Mouse (Mus musculus): Measurements from ENCODE around the gene Dgkh.

The Dgkh gene

DNA sequence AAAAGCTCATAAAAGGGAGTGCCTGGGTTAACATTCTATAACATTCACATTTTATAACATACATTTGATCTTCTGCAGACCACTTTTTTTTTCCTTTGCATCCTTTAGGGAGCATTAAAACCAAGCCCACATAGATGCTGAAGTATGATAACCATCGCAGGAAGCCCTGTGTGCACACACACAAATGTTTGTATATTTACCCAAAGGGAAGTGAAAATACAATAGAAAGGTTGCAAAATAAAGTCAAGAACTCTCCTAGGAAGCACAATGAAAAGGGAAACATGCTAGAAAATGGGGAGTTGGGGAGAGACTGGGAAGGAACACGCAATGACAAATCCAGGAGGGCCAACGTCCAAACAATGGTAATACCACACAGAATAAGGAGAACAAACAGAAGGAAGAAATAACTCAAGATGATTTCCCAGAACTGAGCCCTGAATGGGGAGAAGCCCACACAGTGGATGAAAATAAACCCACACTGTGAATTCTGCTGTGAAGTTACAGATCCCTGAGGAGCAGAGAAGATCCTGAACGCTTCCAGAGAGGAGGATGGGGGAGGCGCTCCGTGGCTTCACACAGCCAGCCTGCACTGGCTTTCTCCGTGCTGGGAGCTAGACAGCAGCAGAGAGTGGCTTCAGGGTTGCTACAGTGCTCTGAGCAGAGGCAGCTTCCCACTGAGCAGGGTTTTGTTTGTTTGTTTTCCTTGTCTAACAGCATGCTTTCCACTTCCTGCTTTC, 54.6 kb downstream of the Dgkh start:
- peak; percentile 8 to 19 for DNase-seq (ENCODE audit: low spot score in 2 of 2)

DNA sequence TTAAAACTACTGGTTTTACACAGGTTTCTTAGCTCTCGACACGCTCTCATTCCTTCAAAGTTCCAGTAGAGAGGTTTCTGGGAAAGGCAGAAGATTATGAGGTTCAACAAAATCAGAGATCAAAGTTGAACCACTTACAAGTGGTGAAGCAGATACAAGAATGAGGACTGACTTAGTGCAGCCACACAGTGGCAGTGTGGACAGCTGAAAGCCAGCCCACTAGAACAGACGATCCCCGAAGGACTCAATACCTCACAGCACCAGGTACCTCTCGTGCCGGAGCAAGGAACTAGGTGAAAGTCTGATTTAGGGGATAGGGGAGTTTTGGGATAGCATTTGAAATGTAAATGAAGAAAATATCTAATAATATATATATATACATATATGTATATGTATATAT, 56.1 kb downstream of the Dgkh start:
- DNase-seq (ENCODE audit: low spot score in 2 of 2) = no peak

GRCm38 (mm10) chr14:78674606-78675005, 58.0 kb downstream of the Dgkh start:
- no peak for DNase-seq (ENCODE audit: low spot score in 2 of 2)

DNA sequence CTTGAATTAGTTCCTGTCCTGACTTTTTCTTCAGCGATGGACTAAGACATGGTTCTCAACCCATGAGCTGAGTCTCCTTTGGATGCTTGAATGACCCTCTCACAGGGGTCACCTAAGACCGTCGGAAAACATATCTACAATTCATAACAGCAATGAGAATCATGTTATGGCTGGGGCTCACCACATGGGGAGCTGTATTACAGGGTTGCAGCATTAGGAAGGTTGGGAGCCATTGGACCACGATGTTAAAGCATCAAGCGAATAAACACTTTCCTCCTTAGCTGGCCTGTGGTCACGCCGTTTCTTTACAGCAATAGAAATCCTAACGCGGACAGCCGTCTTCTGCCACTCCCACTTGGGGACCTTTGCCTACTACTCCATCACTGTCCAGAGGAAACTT, 62.6 kb downstream of the Dgkh start:
- no peak for DNase-seq (ENCODE audit: low spot score in 2 of 2)

DNA sequence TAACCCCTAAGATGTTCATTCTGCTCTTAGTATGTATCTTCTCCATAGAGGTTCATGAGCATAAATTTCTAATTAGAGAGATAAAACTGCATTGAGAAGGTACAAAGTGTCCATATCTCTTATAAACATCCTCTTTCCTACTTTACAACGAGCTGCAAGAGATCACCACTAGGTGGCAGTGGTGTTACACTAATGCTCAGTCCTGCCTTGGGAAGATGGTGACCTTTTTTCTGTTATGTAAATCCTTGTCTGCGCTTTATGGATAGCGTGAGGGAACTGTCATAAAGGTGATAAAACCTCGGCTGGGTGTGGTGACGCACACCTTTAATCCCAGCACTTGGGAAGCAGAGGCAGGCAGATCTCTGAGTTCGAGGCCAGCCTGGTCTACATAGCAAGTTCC, 64.3 kb downstream of the Dgkh start:
- peak; percentile 49 to 78 for DNase-seq (ENCODE audit: low spot score in 2 of 2)

DNA sequence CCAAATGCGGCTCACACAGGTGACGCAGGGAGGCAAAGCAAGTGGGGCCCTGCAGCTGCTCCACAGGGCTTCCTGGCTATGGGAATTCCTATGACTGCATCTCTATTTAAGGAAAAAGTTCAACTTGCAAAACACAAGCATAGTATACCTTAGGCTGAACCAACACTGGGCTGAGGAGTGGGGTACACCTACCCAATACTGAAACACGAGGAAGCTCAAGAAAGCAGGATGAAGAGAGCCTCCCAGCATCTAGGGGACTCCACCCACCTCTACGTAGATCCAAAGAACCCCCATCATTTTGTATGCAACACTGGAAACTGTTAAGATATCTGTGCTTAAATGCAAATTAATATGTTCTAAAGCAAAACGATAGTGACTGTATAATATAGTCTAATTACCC, 64.8 kb downstream of the Dgkh start:
- no peak for DNase-seq (ENCODE audit: low spot score in 2 of 2)

DNA sequence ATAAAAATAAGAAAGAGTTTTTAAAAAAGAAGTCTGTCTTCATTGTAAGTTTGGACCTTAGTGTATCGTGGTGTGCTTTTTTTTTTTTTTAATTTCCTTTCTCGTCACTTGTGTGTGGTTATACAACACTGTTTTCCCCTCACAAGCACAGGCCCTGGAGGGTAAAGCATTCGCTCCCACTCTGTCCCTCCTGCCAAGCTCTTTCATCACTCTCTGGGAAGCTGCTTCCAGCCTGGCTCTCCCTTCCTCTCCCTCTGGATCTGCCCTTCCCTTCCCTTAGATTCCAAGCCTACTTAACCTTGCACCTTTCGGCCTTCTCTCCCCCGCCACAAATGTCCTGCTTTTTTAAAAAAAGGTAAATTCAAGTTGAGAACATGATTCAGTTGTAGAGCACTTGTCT, 69.9 kb downstream of the Dgkh start:
- DNase-seq (ENCODE audit: low spot score in 2 of 2) = peak in 1 of 2 experiments; percentile 19

DNA sequence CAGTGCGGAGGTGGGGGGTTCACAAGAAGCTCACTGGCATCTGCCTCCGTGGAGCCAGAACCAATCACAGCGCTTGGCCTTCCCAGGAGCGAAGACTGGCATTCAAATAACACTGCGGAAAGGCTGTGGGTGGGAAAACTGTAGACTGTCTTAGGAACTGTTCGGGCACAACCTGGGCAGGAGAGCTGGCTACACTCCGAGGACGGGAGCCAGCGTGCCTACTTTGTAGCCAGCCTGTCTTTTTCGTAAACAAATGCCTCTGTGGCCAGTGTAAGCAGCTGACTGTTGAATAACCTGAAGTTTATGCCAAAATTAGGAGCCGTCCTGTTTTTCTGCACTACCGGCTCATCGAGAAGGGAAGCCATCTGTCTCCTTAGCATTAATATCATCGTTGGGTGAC, 71.1 kb downstream of the Dgkh start:
- DNase-seq (ENCODE audit: low spot score in 2 of 2) = no peak

DNA sequence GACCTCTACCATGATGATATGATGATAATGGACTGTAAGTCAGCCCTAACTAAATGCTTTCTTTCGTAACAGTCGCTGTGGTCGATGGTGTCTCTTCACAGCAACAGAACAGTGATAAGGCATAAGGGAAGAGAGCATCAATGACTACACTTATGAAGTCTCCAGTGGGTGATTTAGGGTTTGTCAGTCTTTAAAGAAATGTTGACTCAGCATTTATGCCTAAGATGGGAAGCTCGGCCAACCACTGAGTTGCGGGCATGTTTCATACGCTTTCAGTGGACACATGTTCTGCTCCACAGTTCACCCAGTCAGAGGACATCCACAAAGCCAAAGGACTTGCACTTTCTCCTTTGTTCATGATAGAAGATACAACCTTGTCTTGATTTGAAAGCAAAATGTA, 73.9 kb downstream of the Dgkh start:
- no peak for DNase-seq (ENCODE audit: low spot score in 2 of 2)

DNA sequence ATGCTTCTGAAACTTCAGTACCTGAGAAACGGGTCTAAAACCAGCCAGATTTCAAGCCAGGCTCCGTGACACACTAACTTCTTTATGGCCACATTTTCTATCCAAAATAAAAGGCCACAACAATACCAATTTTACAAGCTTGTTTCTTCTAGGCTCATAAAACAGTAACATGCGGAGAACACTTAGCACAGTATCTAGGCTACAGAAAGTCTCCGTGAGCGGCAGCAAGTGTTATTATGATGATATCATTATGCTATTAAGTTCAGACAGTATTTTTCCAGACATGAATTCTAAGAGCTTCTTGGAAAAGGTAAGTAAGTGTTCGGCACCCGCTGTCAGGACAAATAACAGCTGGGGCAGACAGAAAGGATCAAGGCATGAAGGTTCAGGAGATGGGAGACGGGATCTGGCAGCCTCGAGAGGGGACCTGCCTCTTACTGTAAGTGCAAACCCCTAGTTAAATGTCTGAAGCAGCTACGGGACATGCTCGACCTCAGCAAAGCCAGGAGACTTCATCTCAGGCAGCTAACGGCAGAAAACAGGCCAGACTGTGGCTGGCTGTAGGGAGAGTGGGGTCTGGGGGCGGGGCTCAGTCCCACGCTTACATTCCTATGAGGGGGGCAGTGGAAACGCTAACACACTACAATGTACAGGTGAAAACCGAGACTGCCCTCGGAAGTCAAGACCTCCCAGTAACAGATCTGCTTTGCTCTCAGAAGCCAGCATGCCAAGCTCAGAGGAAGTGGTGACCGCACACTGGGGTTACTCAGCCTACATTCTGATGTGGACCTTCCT, 75.5 kb downstream of the Dgkh start:
- DNase-seq (ENCODE audit: low spot score in 2 of 2) = no peak

DNA sequence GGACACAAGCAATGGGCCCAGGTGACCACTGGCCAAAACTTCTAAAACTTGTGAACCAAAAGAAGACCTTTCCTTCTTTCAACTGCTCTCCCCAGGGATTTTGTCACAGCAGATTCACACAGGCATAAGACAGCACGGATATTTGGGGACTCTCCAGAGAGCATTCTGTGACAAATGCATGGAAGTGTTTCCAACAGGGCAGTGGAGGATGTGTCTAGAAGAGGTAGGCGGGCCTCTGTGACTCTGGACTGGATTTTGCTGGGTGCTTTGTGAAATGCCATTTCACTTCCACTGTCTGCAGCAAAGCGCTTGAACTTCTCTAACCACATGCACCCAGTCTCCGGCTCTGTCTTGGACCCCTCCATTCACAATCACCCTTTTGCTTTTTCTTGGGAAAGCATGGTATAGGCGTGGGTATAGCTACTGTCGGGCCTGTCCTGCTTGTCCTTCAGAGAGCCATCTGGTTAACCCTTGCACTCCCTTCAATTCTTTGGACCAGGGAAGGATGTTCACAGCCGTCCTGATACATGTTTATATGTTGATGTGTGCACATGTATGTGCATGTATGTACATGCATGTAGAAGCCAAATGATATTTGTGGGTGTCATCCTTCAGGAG, 77.5 kb downstream of the Dgkh start:
- no peak for DNase-seq (ENCODE audit: low spot score in 2 of 2)

DNA sequence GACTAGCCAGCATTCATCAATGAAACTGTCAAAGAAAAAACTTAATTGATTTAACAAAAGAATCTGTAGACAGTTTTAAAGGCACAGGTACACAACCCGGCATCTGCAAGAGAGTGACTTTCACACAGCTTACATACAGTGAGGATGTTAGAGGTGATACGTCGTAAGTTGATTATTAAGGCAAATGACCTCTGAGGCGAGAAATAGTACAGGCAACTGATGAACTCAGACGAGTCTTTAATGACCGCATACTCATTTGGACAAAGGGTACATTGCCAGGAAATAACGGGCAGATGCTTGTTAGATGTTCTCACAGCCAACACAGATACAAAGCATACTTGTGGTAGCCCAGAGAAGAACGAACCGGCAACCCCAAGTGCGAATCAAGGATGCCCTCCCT, 78.4 kb downstream of the Dgkh start:
- DNase-seq (ENCODE audit: low spot score in 2 of 2) = no peak

- DNase-seq (ENCODE audit: low spot score in 2 of 2) = no peak
These were observed 79.2 kb downstream of the Dgkh start for GRCm38 (mm10) chr14:78653333-78653732.

- no peak for DNase-seq (ENCODE audit: low spot score in 2 of 2)
These were observed 80.9 kb downstream of the Dgkh start for GRCm38 (mm10) chr14:78651696-78652095.

DNA sequence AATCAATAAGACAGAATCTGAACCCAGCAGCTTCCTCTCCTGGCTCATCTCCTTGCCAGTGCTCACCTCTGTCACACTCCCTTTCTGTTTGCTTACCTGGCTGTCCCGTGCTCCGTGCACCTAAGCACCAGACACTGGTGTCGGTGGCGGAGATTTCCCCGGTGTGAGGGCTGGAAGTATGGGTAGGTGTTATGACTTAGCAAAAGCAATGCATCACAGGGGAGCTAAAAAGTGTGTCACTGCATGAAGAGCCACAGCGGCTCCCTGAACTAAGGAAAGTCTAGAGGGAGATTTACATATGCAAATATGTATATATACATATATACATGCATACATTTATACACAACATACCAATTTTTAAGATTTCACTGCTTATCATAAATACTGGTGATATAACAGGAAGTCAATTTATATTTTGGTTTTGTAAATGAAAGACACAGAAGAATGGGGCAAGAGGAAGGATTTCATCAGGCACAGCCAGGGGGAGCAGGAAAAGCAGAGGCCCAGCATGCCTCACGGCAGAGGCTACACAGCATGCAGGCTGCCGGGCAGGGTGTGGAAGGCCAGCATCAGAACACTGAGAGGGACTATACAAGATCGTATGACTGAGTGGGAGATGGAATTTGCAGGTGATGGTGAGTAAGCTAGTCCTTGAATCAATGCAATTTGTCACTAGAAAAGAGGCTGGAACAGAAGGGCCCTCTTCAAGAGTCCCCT, 82.0 kb downstream of the Dgkh start:
- no peak for DNase-seq (ENCODE audit: low spot score in 2 of 2)

- no peak for DNase-seq (ENCODE audit: low spot score in 2 of 2)
These were observed 82.9 kb downstream of the Dgkh start for GRCm38 (mm10) chr14:78649525-78650274.

DNA sequence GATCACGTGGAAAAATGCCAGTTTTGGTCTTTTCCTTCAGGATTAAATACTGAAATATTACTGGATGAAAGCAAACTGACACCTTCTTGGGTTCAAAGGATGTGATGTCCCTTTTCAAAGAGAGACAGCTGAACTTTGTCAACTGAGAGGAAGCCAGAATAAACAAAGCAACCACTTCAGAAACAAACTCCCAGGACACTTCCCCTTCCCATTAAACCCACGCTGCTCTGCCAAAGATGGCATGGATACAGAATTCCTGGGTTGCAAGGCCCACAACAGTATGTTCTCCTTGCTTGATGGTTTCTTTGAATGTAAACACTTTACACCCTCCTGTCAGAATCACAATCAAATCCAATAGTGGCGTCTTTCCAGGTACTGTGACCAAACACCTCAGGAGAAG, 87.0 kb downstream of the Dgkh start:
- DNase-seq (ENCODE audit: low spot score in 2 of 2) = no peak

DNA sequence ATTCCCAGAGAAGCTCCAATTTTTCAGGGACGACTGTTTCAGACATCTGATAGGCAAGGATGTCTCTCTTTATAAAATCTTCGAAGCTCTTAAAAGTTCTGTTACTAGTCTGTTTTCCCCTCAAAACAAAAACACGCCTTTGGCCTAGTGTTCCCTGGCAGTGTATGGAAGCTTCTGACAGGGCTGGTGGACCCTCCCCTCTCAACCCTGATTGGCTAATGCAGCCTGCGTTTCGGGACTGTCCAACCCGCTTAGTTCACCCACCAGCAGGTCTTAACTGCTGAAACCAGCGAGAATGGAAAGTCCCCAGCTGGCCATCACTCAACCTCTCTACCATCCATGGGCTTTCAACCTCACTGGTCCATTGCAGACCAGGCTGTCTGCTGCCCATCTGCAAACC, 91.3 kb downstream of the Dgkh start:
- DNase-seq (ENCODE audit: low spot score in 2 of 2) = no peak

DNA sequence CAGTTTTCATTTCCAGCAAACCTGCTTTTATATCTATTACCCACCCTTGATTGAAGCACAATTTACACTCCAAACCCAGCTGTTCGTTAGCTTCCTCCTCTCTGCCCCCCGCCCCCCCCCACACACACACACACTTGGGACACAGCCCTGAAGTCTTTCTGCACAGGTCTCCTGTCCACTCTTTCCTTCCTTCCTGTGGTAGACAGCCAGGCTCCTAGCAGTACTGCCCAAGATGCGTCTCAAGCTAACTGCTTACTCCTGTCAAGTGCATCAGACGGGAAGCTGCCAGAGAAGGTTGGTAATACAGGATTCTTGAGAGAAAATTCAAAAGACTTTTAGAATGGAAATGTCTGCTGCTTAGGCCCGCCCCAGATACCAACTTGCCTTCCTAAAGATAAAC, 92.9 kb downstream of the Dgkh start:
- DNase-seq (ENCODE audit: low spot score in 2 of 2) = no peak

- DNase-seq (ENCODE audit: low spot score in 2 of 2) = no peak
These were observed 96.8 kb downstream of the Dgkh start for GRCm38 (mm10) chr14:78635612-78636400.

- DNase-seq (ENCODE audit: low spot score in 2 of 2) = no peak
These were observed 99.8 kb downstream of the Dgkh start for GRCm38 (mm10) chr14:78632747-78633146.
